Mouse (Mus musculus) layer of hippocampus, postnatal 25 days (tissue): ENCODE measurements at regions not wholly inside any gene's neighbourhood (a gene's known extent, or its start where the extent isn't known, plus 50 kb on each side); places are given as distances from the start of the nearest gene placed in this dataset.

ENCODE experiments used
- DNase-seq, 2 experiments: peaks; one replicate each; pipeline ENCODE4 v3.0.0; 2022; ENCODE audit warnings: mixed read lengths in 2 of 2, low spot score in 1 of 2; ENCODE audit errors: extremely low spot score in 1 of 2

- peak; percentile 8 to 19 for DNase-seq
These were observed 219.0 kb downstream of the Zfp352 start for GRCm38 (mm10) chr4:90437375-90438190.

- DNase-seq = no peak
These were observed 219.7 kb downstream of the Zfp352 start for GRCm38 (mm10) chr4:90438191-90438922.

GRCm38 (mm10) chr4:90445268-90445667, 226.6 kb downstream of the Zfp352 start:
- DNase-seq = no peak

GRCm38 (mm10) chr4:90452576-90452975, 234.0 kb downstream of the Zfp352 start:
- DNase-seq = no peak

GRCm38 (mm10) chr4:90453029-90453428, 234.4 kb downstream of the Zfp352 start:
- DNase-seq = no peak

GRCm38 (mm10) chr4:90496891-90497610, 278.4 kb downstream of the Zfp352 start:
- DNase-seq = no peak
